Mouse (Mus musculus) megakaryocyte, adult 5-6 weeks (primary cell): ENCODE data around the gene Soat2. TPM values are rescaled to one million over a fixed set of nuclear protein-coding genes. Genes with fewer than 3 reads are reported as not detected.

Experiments
- ATAC-seq: 2 replicates; pipeline ENCODE4 v1.8.0; 2016; ENCODE audit warnings: mild to moderate bottlenecking, inconsistent platforms; ENCODE audit not compliant: poor library complexity, severe bottlenecking
- total RNA-seq, 2 experiments: library from RNA; stranded (forward) in 1 of 2; stranded (reverse) in 1 of 2; fragments of 153-499, 151-499 nt in 1 of 2; fragments of 221-1000, 200-1000 nt in 1 of 2; gene quantifications; 2 replicates each; pipeline versions ENCODE4 v1.2.3 to v1.2.4; 2015 to 2017

The Soat2 gene
- total RNA-seq, 2 experiments from 2014 or later: 0.78 to 1.1 TPM

- ATAC-seq: no peak
These were observed 37.5 kb upstream of the Soat2 start for GRCm38 (mm10) chr15:102112827-102113226.

- ATAC-seq: no peak
These were observed 36.7 kb upstream of the Soat2 start for GRCm38 (mm10) chr15:102113674-102114073.

GRCm38 (mm10) chr15:102114651-102115260 lies 35.6 kb upstream of the Soat2 start:
- ATAC-seq: no peak

- peak; percentile 50 for ATAC-seq
These were observed 34.5 kb upstream of the Soat2 start for GRCm38 (mm10) chr15:102115731-102116231.

GRCm38 (mm10) chr15:102116753-102117415 lies 33.4 kb upstream of the Soat2 start:
- no peak for ATAC-seq

DNA sequence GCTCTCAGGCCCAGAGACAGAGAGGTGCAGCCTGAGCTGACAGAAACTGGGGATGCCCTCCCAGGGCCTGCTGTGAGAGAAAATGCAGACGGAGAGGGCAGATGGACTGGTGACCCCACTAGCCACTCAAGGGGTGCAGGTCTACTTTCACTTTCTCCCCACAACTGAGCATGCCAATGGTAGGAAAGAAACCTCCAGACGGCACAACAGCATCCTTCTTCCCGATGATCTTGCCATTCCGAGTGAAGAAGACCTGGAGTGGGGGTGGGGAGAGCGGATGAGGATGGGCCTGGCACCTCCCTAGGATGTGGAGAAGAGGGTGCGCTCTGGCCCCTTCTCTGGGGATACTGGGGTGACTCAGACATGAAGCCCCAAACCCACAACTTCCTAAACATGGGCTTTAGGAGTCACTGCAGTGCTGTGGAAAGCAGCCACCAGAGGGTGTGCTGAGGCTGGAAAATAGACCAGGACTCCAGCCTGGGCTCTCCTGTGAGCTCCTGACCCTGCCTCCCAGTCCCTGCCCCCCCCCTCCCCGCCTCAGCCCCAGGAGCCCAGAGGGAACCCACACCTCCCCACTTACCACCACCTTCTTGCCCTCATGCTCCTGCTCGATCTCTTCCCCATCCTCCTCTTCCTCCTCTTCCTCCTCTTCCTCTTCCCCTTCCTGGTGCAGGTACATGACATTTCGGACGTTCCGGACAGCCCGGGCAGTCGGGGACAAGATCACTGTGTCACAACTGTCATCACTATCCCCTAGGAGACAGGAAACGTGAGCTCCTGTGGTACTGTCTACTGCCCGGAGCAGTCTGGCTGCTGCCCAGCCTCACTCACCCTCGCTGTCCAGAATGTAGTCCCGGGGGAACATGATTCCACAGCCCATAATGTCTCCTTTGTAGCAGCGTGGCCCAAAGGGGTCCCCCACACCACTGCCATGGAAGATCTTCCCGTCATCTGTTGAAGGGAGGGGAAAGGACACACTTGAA lies 32.6 kb upstream of the Soat2 start:
- ATAC-seq: no peak

DNA sequence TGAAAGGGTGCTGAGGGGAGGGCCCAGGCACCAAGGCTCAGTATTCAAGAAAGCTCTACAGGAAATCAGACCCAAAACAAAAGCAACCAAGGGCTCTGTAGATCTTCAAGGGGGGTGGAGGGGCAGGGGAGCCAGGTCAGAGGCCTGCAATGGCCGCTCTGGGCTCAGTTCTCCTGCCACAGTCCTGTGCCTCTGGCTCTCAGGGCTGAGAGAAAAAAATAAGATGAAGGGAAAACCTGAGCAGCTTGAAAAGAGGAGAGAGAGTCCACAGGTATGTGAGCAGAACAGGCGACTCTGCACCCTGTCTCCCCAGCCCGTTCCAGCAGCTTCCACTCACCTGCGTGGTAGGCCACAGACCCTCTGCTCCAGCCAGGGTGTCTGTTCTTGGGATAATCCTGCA lies 31.7 kb upstream of the Soat2 start:
- no peak for ATAC-seq

DNA sequence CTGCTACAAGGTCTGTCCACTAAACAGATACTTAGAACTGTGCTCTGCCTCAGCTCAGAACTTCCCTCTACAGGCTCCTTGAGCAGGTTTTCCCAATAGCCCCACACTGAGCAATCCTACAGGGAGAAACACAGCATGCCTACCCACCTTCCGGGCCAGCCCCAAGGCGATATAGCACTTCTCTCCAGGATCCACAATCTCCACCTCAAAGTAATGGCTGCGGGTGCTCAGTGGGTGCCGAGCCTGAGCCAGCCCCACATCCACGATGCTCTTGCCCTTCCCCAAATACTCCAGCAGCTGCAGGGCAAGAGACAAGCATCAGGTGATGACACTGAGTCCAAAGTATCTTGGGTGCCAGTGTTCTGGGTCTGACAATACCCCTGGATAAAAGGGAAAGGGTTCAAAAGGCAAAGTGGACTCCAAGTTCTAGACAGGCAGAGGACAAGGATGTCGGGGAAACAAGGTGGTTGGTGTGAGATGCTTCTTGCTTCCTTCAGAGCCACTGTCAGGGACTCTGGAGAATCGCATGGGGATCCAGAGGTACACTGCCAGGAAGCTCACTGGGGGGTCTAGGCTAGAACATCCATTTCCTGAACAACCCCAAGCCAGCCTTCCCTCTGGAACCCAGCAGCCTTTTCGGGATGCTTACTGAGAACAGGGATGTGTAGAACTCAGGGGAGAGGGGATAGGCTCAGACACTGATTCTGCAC lies 31.1 kb upstream of the Soat2 start:
- no peak for ATAC-seq

- no peak for ATAC-seq
These were observed 30.5 kb upstream of the Soat2 start for GRCm38 (mm10) chr15:102119831-102120170.

DNA sequence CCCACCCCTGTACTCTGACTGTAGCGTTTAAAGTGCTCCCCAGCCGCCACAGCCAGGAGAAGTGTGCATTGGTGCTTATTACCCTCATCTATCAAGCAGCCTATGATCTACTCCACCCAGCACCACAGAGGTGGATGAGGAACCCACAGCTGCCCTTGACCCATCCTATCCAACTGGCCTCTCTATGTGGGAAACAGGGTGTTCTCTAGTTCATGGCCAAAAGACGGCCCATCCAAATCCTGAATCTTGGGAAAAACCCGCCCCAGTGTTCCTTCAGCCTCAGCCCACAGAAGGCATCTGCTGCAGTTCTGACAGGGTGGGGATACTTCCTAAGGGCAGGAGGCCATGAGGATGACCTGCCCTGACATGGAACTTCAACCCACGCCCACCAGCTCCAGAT lies 29.8 kb upstream of the Soat2 start:
- no peak for ATAC-seq

DNA sequence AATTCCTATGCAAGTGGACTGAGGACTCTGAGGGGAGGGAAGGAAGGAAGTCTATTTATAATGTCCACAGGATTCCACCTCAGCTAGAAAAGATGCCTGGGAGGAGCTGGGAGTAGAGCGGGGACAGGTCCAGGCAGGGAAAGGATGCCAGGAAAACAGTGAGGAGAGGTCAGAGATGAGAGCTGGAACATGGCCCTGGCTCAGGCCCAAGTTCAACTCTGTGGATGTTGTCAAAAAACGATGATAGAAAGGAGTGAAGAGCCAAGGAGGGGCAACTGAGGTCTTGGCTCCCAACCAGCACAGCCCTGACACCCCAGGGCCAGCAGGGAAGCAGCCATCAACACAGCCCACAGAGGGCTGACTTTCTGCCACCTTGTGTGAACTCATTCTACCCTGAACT lies 24.0 kb upstream of the Soat2 start:
- ATAC-seq: no peak

DNA sequence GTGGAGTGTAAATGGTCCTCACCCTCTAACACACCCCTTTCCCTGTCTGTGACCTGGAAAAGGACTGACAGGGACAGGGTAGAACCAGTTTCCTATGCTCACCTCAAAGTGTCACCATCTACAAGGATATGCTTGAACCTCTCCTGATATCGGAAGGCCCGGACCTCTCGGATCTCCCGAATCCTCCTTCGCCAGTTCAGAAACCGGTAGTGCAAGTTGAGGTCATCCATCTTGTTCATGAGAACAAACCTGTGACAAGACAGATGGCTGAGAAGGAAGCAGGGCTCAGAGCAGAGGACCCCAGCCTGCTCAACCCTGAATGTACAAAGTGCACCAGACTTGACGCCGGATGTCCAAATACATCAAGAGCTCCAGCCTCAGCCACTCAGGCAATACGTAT lies 17.0 kb upstream of the Soat2 start:
- no peak for ATAC-seq

DNA sequence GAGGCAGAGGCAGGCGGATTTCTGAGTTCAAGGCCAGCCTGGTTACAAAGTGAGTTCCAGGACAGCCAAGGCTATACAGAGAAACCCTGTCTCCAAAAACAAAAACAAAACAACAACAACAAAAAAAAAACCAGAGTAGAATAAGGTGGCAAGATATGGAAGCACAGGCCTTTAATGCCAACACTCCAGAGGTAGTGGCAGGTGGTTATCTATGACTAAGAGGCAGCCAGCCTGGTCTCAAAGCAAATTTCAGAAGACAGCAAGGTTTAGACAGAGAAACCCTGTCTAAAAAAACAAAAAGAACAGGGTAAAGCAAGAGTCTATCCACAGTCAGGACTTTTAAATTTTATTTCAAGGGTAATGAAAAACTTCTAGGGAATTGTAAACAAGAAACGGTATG lies 15.6 kb upstream of the Soat2 start:
- no peak for ATAC-seq

GRCm38 (mm10) chr15:102135522-102136128 lies 14.7 kb upstream of the Soat2 start:
- no peak for ATAC-seq

DNA sequence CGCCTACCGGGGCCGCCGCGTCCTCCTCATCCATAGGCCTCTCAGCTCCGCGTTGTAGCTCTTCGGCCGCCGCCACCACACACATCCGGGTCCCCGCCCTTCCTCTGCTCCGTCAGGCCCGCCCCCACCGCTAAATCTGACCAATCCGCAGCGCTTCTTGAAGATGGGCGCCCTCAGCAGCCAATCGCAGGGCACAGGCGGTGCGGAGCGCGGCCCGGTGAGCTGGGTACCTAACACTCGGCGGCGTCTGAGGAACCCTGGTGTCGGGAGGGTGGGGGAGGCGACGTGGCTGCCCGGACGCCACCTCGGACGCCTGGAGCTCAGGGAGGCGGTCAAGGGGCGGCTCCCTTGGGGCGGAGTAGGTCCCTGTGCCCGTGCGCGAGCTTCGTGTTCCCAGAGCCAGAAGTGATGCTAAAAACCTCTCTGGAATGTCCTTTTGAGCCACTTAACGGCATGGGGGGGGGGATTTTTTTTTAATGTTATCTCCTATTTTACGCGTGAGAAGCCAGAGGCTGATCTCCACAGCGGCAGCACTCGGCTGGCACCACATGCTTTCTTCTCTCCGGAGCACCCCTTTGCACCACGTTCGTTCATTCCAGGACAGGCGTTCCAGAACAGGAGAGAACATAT lies 14.1 kb upstream of the Soat2 start, which contains the start of gene Spryd3:
TSS of gene Spryd3 (minus strand) at position 106 of the 630 bp plus-strand sequence.
- peak; percentile 100 for ATAC-seq

- no peak for ATAC-seq
These were observed 9.2 kb upstream of the Soat2 start for GRCm38 (mm10) chr15:102141120-102141519.

- peak; percentile 76 for ATAC-seq
These were observed 7.1 kb upstream of the Soat2 start for GRCm38 (mm10) chr15:102142914-102143912.

DNA sequence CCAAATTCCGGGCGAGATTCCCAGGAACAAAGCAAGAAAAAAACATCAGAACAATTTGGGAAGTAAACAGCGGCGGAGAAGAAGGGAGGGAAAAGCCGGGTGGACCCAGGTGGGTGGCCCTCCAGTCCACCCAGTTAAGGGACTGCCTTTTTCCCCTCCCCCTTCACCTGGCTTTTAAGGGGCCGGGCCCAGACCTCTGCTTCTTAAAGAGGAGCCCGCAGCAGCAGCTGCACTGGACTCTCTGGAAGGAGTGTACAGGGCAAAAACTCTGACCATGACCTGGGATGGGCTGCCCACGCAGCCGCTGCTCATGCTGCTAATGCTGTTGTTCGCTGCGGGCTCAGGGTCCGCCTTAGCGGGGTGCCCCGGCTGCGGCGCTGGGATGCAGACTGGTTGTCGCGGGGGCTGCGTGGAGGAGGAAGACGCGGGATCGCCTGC lies 6.0 kb upstream of the Soat2 start, which contains the start of gene Igfbp6:
TSS of gene Igfbp6 (plus strand) at position 89 of the 438 bp plus-strand sequence.
- ATAC-seq: no peak
